Mouse (Mus musculus): ENCODE results near the gene Lsm3. TPM values are rescaled to one million over a fixed set of nuclear protein-coding genes. Genes with fewer than 3 reads are reported as not detected.

Gene Lsm3
- polyA plus RNA-seq, 1 experiment from 2014 or later = 216 TPM

- no peak for ATAC-seq (ENCODE audit: low FRiP score, low read depth)
- no peaks in the 10 kb centered on the region; the same call in 1 of the 2 replicates for H3K4me1 ChIP-seq
- WGBS = 68% methylated on average over 3 of the region's 3 CpGs
- H3K4me2 ChIP-seq (replicated peaks) = no peak overlapping the region
- H3K4me3 ChIP-seq = no peak overlapping the region
- no peak overlapping the region for H3K27ac ChIP-seq (replicated peaks)
- H3K9me3 ChIP-seq = no peaks in the 10 kb centered on the region
- no peaks in the 10 kb centered on the region for H3K36me3 ChIP-seq
- no peak overlapping the region for H3K9ac ChIP-seq (replicated peaks)
- H3K27me3 ChIP-seq = no peaks in the 10 kb centered on the region
Measured at GRCm38 (mm10) chr6:91535231-91535630, 19.5 kb downstream of the Lsm3 start.

- Histone ChIP-seq H3K27ac (replicated peaks) (no peak overlapping the region), H3K27me3 (no peaks in the 10 kb centered on the region), H3K36me3 (no peaks in the 10 kb centered on the region), H3K4me3 (no peak overlapping the region), H3K4me2 (replicated peaks) (no peak overlapping the region), H3K9me3 (no peaks in the 10 kb centered on the region), H3K4me1 (no peaks in the 10 kb centered on the region; the same call in 1 of the 2 replicates), H3K9ac (replicated peaks) (no peak overlapping the region)
- WGBS = 95% methylated on average over 11 of the region's 11 CpGs
- no peak for ATAC-seq (ENCODE audit: low FRiP score, low read depth)
Measured at GRCm38 (mm10) chr6:91536047-91536765, 20.5 kb downstream of the Lsm3 start.

- no peak for ATAC-seq (ENCODE audit: low FRiP score, low read depth)
- WGBS = 75% methylated on average over 3 of the region's 3 CpGs
Measured at GRCm38 (mm10) chr6:91541276-91541675, 25.5 kb downstream of the Lsm3 start.

GRCm38 (mm10) chr6:91543056-91543455 lies 27.3 kb downstream of the Lsm3 start:
- no peak for ATAC-seq (ENCODE audit: low FRiP score, low read depth)
- Histone ChIP-seq H3K4me3 (no peak overlapping the region), H3K4me1 (no peaks in the 10 kb centered on the region), H3K27ac (replicated peaks) (no peak overlapping the region), H3K4me2 (replicated peaks) (no peak overlapping the region), H3K27me3 (0 out of 2 replicates have a peak, but pooled peaks cover 5% of the 10 kb centered on the region), H3K9ac (replicated peaks) (no peak overlapping the region), H3K36me3 (no peaks in the 10 kb centered on the region), H3K9me3 (no peaks in the 10 kb centered on the region)
- 90% methylated on average over 5 of the region's 5 CpGs for WGBS

More at GRCm38 (mm10) chr6:91541276-91541675, 25.5 kb downstream of the Lsm3 start:
- H3K27me3 ChIP-seq = 0 out of 2 replicates have a peak, but pooled peaks cover 5% of the 10 kb centered on the region
- no peak overlapping the region for H3K27ac ChIP-seq (replicated peaks)
- H3K9me3 ChIP-seq = no peaks in the 10 kb centered on the region
- no peak overlapping the region for H3K9ac ChIP-seq (replicated peaks)
- no peaks in the 10 kb centered on the region for H3K4me1 ChIP-seq
- H3K4me2 ChIP-seq (replicated peaks) = no peak overlapping the region
- H3K4me3 ChIP-seq = no peak overlapping the region
- no peaks in the 10 kb centered on the region for H3K36me3 ChIP-seq

- no peaks in the 10 kb centered on the region for H3K36me3 ChIP-seq
- H3K4me1 ChIP-seq = no peaks in the 10 kb centered on the region
Measured at GRCm38 (mm10) chr6:91546241-91546884, 30.6 kb downstream of the Lsm3 start.

GRCm38 (mm10) chr6:91547313-91547712 lies 31.6 kb downstream of the Lsm3 start:
- WGBS = 65% methylated on average over 1 of the region's 1 CpGs
- H3K9me3 ChIP-seq = no peaks in the 10 kb centered on the region
- no peak for ATAC-seq (ENCODE audit: low FRiP score, low read depth)

More at GRCm38 (mm10) chr6:91546241-91546884, 30.6 kb downstream of the Lsm3 start:
- Histone ChIP-seq H3K9me3 (no peaks in the 10 kb centered on the region), H3K4me2 (replicated peaks) (no peak overlapping the region), H3K27ac (replicated peaks) (no peak overlapping the region), H3K9ac (replicated peaks) (no peak overlapping the region), H3K4me3 (no peak overlapping the region), H3K27me3 (0 out of 2 replicates have a peak, but pooled peaks cover 5% of the 10 kb centered on the region)
- 71% methylated on average over 9 of the region's 9 CpGs for WGBS
- no peak for ATAC-seq (ENCODE audit: low FRiP score, low read depth)

GRCm38 (mm10) chr6:91549621-91550020 lies 33.9 kb downstream of the Lsm3 start:
- Histone ChIP-seq H3K4me1 (no peaks in the 10 kb centered on the region), H3K27ac (replicated peaks) (no peak overlapping the region), H3K36me3 (no peaks in the 10 kb centered on the region), H3K9me3 (no peaks in the 10 kb centered on the region), H3K4me3 (no peak overlapping the region), H3K4me2 (replicated peaks) (no peak overlapping the region), H3K9ac (replicated peaks) (no peak overlapping the region), H3K27me3 (no peaks in the 10 kb centered on the region)
- WGBS = 81% methylated on average over 5 of the region's 5 CpGs
- ATAC-seq (ENCODE audit: low FRiP score, low read depth) = no peak

More at GRCm38 (mm10) chr6:91547313-91547712, 31.6 kb downstream of the Lsm3 start:
- Histone ChIP-seq H3K27me3 (0 out of 2 replicates have a peak, but pooled peaks cover 5% of the 10 kb centered on the region), H3K27ac (replicated peaks) (no peak overlapping the region), H3K4me1 (no peaks in the 10 kb centered on the region), H3K36me3 (no peaks in the 10 kb centered on the region), H3K9ac (replicated peaks) (no peak overlapping the region), H3K4me2 (replicated peaks) (no peak overlapping the region), H3K4me3 (no peak overlapping the region)

- Histone ChIP-seq H3K36me3 (no peaks in the 10 kb centered on the region), H3K4me3 (no peak overlapping the region), H3K27ac (replicated peaks) (no peak overlapping the region), H3K4me1 (no peaks in the 10 kb centered on the region), H3K4me2 (replicated peaks) (no peak overlapping the region), H3K9me3 (no peaks in the 10 kb centered on the region), H3K9ac (replicated peaks) (no peak overlapping the region), H3K27me3 (no peaks in the 10 kb centered on the region)
- ATAC-seq (ENCODE audit: low FRiP score, low read depth) = no peak
- 94% methylated on average over 3 of the region's 3 CpGs for WGBS
Measured at GRCm38 (mm10) chr6:91551671-91552070, 35.9 kb downstream of the Lsm3 start.

- Histone ChIP-seq H3K4me2 (replicated peaks) (no peak overlapping the region), H3K36me3 (no peaks in the 10 kb centered on the region), H3K4me3 (no peak overlapping the region), H3K4me1 (no peaks in the 10 kb centered on the region), H3K27me3 (no peaks in the 10 kb centered on the region), H3K27ac (replicated peaks) (no peak overlapping the region), H3K9ac (replicated peaks) (no peak overlapping the region), H3K9me3 (no peaks in the 10 kb centered on the region)
- no peak for ATAC-seq (ENCODE audit: low FRiP score, low read depth)
- WGBS = 71% methylated on average over 3 of the region's 3 CpGs
Measured at GRCm38 (mm10) chr6:91552693-91553092, 37.0 kb downstream of the Lsm3 start.

GRCm38 (mm10) chr6:91558565-91558964 lies 42.8 kb downstream of the Lsm3 start:
- no peak for ATAC-seq (ENCODE audit: low FRiP score, low read depth)
- 0 out of 2 replicates have a peak, but pooled peaks cover 3% of the 10 kb centered on the region for H3K4me1 ChIP-seq
- no peaks in the 10 kb centered on the region for H3K27me3 ChIP-seq
- H3K36me3 ChIP-seq = no peaks in the 10 kb centered on the region
- WGBS = 76% methylated on average over 1 of the region's 1 CpGs
- no peaks in the 10 kb centered on the region for H3K9me3 ChIP-seq
- no peak overlapping the region for H3K9ac ChIP-seq (replicated peaks)
- H3K27ac ChIP-seq (replicated peaks) = no peak overlapping the region
- no peak overlapping the region for H3K4me2 ChIP-seq (replicated peaks)
- H3K4me3 ChIP-seq = no peak overlapping the region

- Histone ChIP-seq H3K27me3 (no peaks in the 10 kb centered on the region), H3K27ac (replicated peaks) (no peak overlapping the region), H3K9ac (replicated peaks) (no peak overlapping the region), H3K4me3 (no peak overlapping the region), H3K9me3 (no peaks in the 10 kb centered on the region), H3K4me2 (replicated peaks) (no peak overlapping the region), H3K4me1 (0 out of 2 replicates have a peak, but pooled peaks cover 3% of the 10 kb centered on the region), H3K36me3 (no peaks in the 10 kb centered on the region)
- 84% methylated on average over 4 of the region's 4 CpGs for WGBS
- no peak for ATAC-seq (ENCODE audit: low FRiP score, low read depth)
Measured at GRCm38 (mm10) chr6:91559371-91559770, 43.6 kb downstream of the Lsm3 start.

GRCm38 (mm10) chr6:91560186-91560585 lies 44.5 kb downstream of the Lsm3 start:
- Histone ChIP-seq H3K4me2 (replicated peaks) (no peak overlapping the region), H3K27me3 (no peaks in the 10 kb centered on the region), H3K36me3 (no peaks in the 10 kb centered on the region), H3K4me1 (0 out of 2 replicates have a peak, but pooled peaks cover 3% of the 10 kb centered on the region), H3K27ac (replicated peaks) (no peak overlapping the region), H3K4me3 (no peak overlapping the region), H3K9me3 (no peaks in the 10 kb centered on the region), H3K9ac (replicated peaks) (no peak overlapping the region)
- 94% methylated on average over 3 of the region's 3 CpGs for WGBS
- no peak for ATAC-seq (ENCODE audit: low FRiP score, low read depth)

Measured in midbrain, embryonic 12.5 days (tissue).